Mouse (Mus musculus) liver, embryonic 14.5 days (tissue): ENCODE measurements at regions not wholly inside any gene's neighbourhood (a gene's known extent, or its start where the extent isn't known, plus 50 kb on each side); places are given as distances from the start of the nearest gene placed in this dataset.

Experiments used
- CTCF ChIP-seq: IDR thresholded peaks from 2 replicates; pipeline ENCODE4 v1.5.1; 2016; ENCODE audit warnings: antibody characterized with exemption, low read depth, control low read depth
- EP300 ChIP-seq: IDR thresholded peaks from 2 replicates; pipeline ENCODE4 v1.6.1; 2016; ENCODE audit warnings: antibody characterized with exemption, low read depth

DNA sequence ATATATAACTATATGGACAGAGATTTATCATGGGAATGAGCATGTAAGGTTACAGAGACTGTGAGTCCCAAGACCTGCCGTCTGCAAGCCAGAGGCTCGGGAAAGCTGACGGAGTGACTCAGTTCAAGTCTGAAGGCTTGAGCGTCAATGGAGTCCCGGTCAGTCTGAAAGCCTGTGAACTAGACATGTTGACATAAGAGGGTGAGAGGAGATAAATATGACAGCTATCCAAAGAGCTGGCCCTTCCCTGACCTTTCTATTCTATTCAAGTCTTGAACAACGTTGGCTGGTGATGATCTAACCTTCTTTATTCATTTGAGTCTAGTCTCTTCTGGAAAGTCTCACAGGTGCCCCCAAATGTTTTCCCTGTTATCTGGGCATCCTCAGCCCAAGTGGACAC is 223.8 kb upstream of the Zfp637 start:
- TF ChIP-seq CTCF (no peak), EP300 (no peak)
